ENCODE assay signal across 27 mouse cellular contexts in the genomic region with DNA sequence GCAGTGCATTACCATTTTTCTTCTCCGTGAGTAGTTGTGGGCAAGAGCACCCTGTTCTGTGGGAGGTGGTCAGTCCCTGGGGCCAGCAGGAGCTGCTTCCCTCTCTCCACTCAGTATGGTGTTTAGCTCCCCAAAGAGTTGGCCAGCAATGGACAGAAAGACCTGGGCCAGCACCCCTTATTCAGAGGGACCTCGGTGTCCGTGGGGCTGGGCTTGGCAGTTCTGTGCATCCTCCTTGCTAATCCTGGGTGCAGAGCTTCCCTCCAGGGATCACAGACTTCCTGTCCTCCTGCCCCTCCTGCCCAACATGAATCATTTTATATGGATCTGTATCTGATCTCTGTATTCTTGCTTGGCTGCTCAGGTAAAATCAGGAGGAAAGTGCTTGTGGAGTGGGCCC. TPM values are rescaled to one million over a fixed set of nuclear protein-coding genes. Genes with fewer than 3 reads are reported as not detected.
DNase-seq lines count a peak whose midpoint lies in the region; ATAC-seq and TF ChIP-seq lines count a peak whose summit lies in the region.
"Had no signal": no experiment of that assay in that cellular context is flagged by ENCODE, and none has a peak within 500 bp of the region (broad histone marks: within the 10 kb centered on the region; RNA-seq: fewer than 3 reads in every experiment).

No protein-coding gene starts in this region.

- peaks cover 4% of the 10 kb centered on the region for H3K79me2 ChIP-seq in heart, adult 2 months (replicated peaks; ENCODE audit: control insufficient read depth, insufficient read depth, low read length)

- H3K4me2 ChIP-seq in liver, embryonic 11.5 days = no peak overlapping the region
- H3K4me2 ChIP-seq in liver, embryonic 16.5 days (ENCODE audit: low read depth, low read length) = no peak overlapping the region
- H3K4me2 ChIP-seq in neural tube, embryonic 15.5 days = no peak overlapping the region
- H3K4me2 ChIP-seq: embryonic facial prominence, embryonic 12.5 days; hindbrain, embryonic 12.5 days; intestine, embryonic 15.5 days; limb, embryonic 15.5 days; lung, embryonic 15.5 days; midbrain, embryonic 12.5 days; neural tube, embryonic 12.5 days had no signal

- H3K4me3 ChIP-seq in heart, adult 2 months = no peak overlapping the region
- H3K4me3 ChIP-seq in kidney, adult 2 months (ENCODE audit: insufficient read depth, low read depth, low read length) = no peak overlapping the region
- H3K4me3 ChIP-seq in liver, embryonic 11.5 days (ENCODE audit: low read depth, low read length) = no peak overlapping the region
- H3K4me3 ChIP-seq in liver, embryonic 16.5 days (ENCODE audit: low read depth, low read length) = no peak overlapping the region
- H3K4me3 ChIP-seq in neural tube, embryonic 15.5 days (replicated peaks) = no peak overlapping the region
- H3K4me3 ChIP-seq: embryonic facial prominence, embryonic 12.5 days; hindbrain, embryonic 12.5 days; intestine, embryonic 15.5 days; limb, embryonic 10.5 days; limb, embryonic 15.5 days; lung, embryonic 15.5 days; midbrain, embryonic 12.5 days; myocyte; neural tube, embryonic 12.5 days had no signal

- H3K4me1 ChIP-seq in heart, adult 2 months (ENCODE audit: control insufficient read depth, insufficient read depth, low read length) = peaks cover 23% of the 10 kb centered on the region
- peaks cover 16% of the 10 kb centered on the region for H3K4me1 ChIP-seq in kidney, adult 2 months (ENCODE audit: control insufficient read depth, insufficient read depth, low read length)
- peaks cover 12% of the 10 kb centered on the region for H3K4me1 ChIP-seq in liver, embryonic 11.5 days (replicated peaks; ENCODE audit: control insufficient read depth, insufficient read depth, low read length)
- peaks cover 24% of the 10 kb centered on the region for H3K4me1 ChIP-seq in liver, embryonic 16.5 days (ENCODE audit: control insufficient read depth, low read depth, low read length)
- peaks cover 42% of the 10 kb centered on the region for H3K4me1 ChIP-seq in neural tube, embryonic 15.5 days

- peaks cover 24% of the 10 kb centered on the region for H3K36me3 ChIP-seq in heart, adult 2 months (ENCODE audit: control insufficient read depth, insufficient read depth, low read length)
- no peaks in the 10 kb centered on the region for H3K36me3 ChIP-seq in kidney, adult 2 months (ENCODE audit: control insufficient read depth, insufficient read depth, low read length)
- H3K36me3 ChIP-seq in liver, embryonic 11.5 days (ENCODE audit: control insufficient read depth, insufficient read depth, low read length) = no peaks in the 10 kb centered on the region
- H3K36me3 ChIP-seq in liver, embryonic 16.5 days (ENCODE audit: control insufficient read depth, insufficient read depth) = no peaks in the 10 kb centered on the region
- H3K36me3 ChIP-seq in neural tube, embryonic 15.5 days = no peaks in the 10 kb centered on the region
- H3K36me3 ChIP-seq: embryonic facial prominence, embryonic 12.5 days; hindbrain, embryonic 12.5 days; intestine, embryonic 15.5 days; limb, embryonic 10.5 days; limb, embryonic 15.5 days; lung, embryonic 15.5 days; midbrain, embryonic 12.5 days; neural tube, embryonic 12.5 days had no signal

- no peak for TF ChIP-seq CTCF in heart, adult 2 months (IDR thresholded peaks at IDR 0.05)
- no peak for TF ChIP-seq CTCF in kidney, adult 2 months (conservative IDR thresholded peaks at IDR 0.05; ENCODE audit: insufficient read depth, insufficient read length, low read depth, low read length)

- peak overlapping the region; percentile 27 for H3K9ac ChIP-seq in heart, adult 2 months (ENCODE audit: low read depth, low read length)
- H3K9ac ChIP-seq in liver, embryonic 11.5 days (ENCODE audit: low read depth, low read length) = no peak overlapping the region
- H3K9ac ChIP-seq in liver, embryonic 16.5 days (ENCODE audit: low read depth, low read length) = no peak overlapping the region
- no peak overlapping the region for H3K9ac ChIP-seq in neural tube, embryonic 15.5 days (replicated peaks)
- H3K9ac ChIP-seq: embryonic facial prominence, embryonic 12.5 days; hindbrain, embryonic 12.5 days; intestine, embryonic 15.5 days; limb, embryonic 15.5 days; lung, embryonic 15.5 days; midbrain, embryonic 12.5 days; neural tube, embryonic 12.5 days had no signal

- no peak for DNase-seq in heart, adult 2 months
- no peak for DNase-seq in heart, postnatal 14 days
- no peak for DNase-seq in kidney, adult 2 months
- DNase-seq in kidney, postnatal 10 days = no peak
- no peak for DNase-seq in liver, embryonic 11.5 days (ENCODE audit: low spot score)
- DNase-seq: adrenal gland, postnatal 25 days; cerebellum, adult 11-12 months; cerebellum, adult 9-11 months; embryo, embryonic 11 days; gastrocnemius, postnatal 36 days; heart, postnatal 10 days; kidney, postnatal 14 days; layer of hippocampus, adult 9-11 months had no signal

- TF ChIP-seq EP300 in heart, adult 2 months (IDR thresholded peaks at IDR 0.05; ENCODE audit: insufficient read depth, low read depth, low read length) = no peak

- intact Hi-C loops in heart, adult 2 months (cut with DNase I) = no loop called here
- intact Hi-C loops in heart, postnatal 14 days (cut with DNase I) = no loop called here

- no peaks in the 10 kb centered on the region for H3K27me3 ChIP-seq in heart, adult 2 months (ENCODE audit: control insufficient read depth, insufficient read depth, low read length)
- H3K27me3 ChIP-seq in kidney, adult 2 months (replicated peaks; ENCODE audit: control insufficient read depth, insufficient read depth, low read length) = no peaks in the 10 kb centered on the region
- no peaks in the 10 kb centered on the region for H3K27me3 ChIP-seq in liver, embryonic 11.5 days (replicated peaks; ENCODE audit: control insufficient read depth, insufficient read depth, low read length)
- H3K27me3 ChIP-seq in liver, embryonic 16.5 days (ENCODE audit: control insufficient read depth, insufficient read depth, low read depth, low read length) = no peaks in the 10 kb centered on the region
- H3K27me3 ChIP-seq in neural tube, embryonic 15.5 days (replicated peaks) = no peaks in the 10 kb centered on the region
- H3K27me3 ChIP-seq: embryonic facial prominence, embryonic 12.5 days; hindbrain, embryonic 12.5 days; intestine, embryonic 15.5 days; limb, embryonic 15.5 days; lung, embryonic 15.5 days; midbrain, embryonic 12.5 days; neural tube, embryonic 12.5 days had no signal

- peak overlapping the region; percentile 23; the same call in 1 of the 2 replicates for H3K27ac ChIP-seq in heart, adult 2 months
- peak overlapping the region; percentile 24; the same call in 1 of the 2 replicates for H3K27ac ChIP-seq in kidney, adult 2 months (ENCODE audit: insufficient read depth, low read depth, low read length)
- peak overlapping the region; percentile 35 for H3K27ac ChIP-seq in liver, embryonic 11.5 days (ENCODE audit: low read depth, low read length)
- H3K27ac ChIP-seq in liver, embryonic 16.5 days (ENCODE audit: low read length) = peak overlapping the region; percentile 47
- H3K27ac ChIP-seq in neural tube, embryonic 15.5 days (replicated peaks) = no peak overlapping the region
- H3K27ac ChIP-seq: embryonic facial prominence, embryonic 12.5 days; hindbrain, embryonic 12.5 days; hindbrain, postnatal 0 days; intestine, embryonic 15.5 days; limb, embryonic 10.5 days; limb, embryonic 15.5 days; lung, embryonic 15.5 days; midbrain, embryonic 12.5 days; neural tube, embryonic 12.5 days had no signal

- H3K9me3 ChIP-seq in liver, embryonic 11.5 days (ENCODE audit: control insufficient read depth, low read length) = no peaks in the 10 kb centered on the region
- no peaks in the 10 kb centered on the region for H3K9me3 ChIP-seq in liver, embryonic 16.5 days (replicated peaks; ENCODE audit: control insufficient read depth, low read length)
- H3K9me3 ChIP-seq in neural tube, embryonic 15.5 days (replicated peaks) = no peaks in the 10 kb centered on the region
- H3K9me3 ChIP-seq: embryonic facial prominence, embryonic 12.5 days; hindbrain, embryonic 12.5 days; intestine, embryonic 15.5 days; limb, embryonic 10.5 days; limb, embryonic 15.5 days; lung, embryonic 15.5 days; midbrain, embryonic 12.5 days; neural tube, embryonic 12.5 days had no signal

- no peak for TF ChIP-seq POLR2A in heart, adult 2 months (IDR thresholded peaks at IDR 0.05; ENCODE audit: insufficient read depth, low read depth, low read length)
- no peak for TF ChIP-seq POLR2A in kidney, adult 2 months (IDR thresholded peaks at IDR 0.05; ENCODE audit: low read depth, low read length)

- ATAC-seq in liver, embryonic 11.5 days (replicated peaks; ENCODE audit: low FRiP score) = no peak
- ATAC-seq in liver, embryonic 16.5 days (ENCODE audit: low read depth) = no peak
- ATAC-seq in neural tube, embryonic 15.5 days (ENCODE audit: low FRiP score) = no peak
- ATAC-seq: CD4-positive, CD25-positive, alpha-beta regulatory T cell, adult 4 months; forebrain, embryonic 14.5 days; hindbrain, postnatal 0 days; intestine, embryonic 15.5 days had no signal

- 32% methylated on average over 3 of the region's 3 CpGs for WGBS in heart, adult 2 months
- WGBS in kidney, adult 2 months = 61% methylated on average over 3 of the region's 3 CpGs
- 70% methylated on average over 3 of the region's 3 CpGs for WGBS in liver, embryonic 11.5 days
- WGBS in liver, embryonic 16.5 days (ENCODE audit: insufficient replicate concordance) = 75% methylated on average over 3 of the region's 3 CpGs
- 90% methylated on average over 3 of the region's 3 CpGs for WGBS in neural tube, embryonic 15.5 days

RNA-seq across cellular contexts. Expression of a gene that starts 44.1 kb away (rescaled TPM):
- 10 to 100 TPM; 67.2 to 77.6 TPM for total RNA-seq in heart, adult 2 months (2021)
- polyA plus RNA-seq in heart, adult 2 months (2012; rRNA removed) = 13.1 and 23.9 TPM in 2 replicates
- total RNA-seq in heart, postnatal 14 days (2021) = 10 to 100 TPM; 67.5 to 70.7 TPM
- polyA plus RNA-seq in kidney, adult 2 months (2012; rRNA removed) = 4.7 and 5.2 TPM in 2 replicates
- polyA plus RNA-seq in liver, embryonic 11.5 days (2014; fragmentation: Nextera tagmentation; extraction: Ambion mirVana) = 15.2 and 16.4 TPM in 2 replicates
- polyA plus RNA-seq in liver, embryonic 16.5 days (2015; fragmentation: Nextera tagmentation; extraction: Ambion mirVana) = 9.6 and 10.2 TPM in 2 replicates
- 21.4 and 24.1 TPM in 2 replicates for polyA plus RNA-seq in neural tube, embryonic 15.5 days (2015; fragmentation: Nextera tagmentation; extraction: Ambion mirVana)
